Mouse (Mus musculus): Measurements from ENCODE around the gene Ppan.

Gene Ppan

GRCm38 (mm10) chr9:20879097-20879792, 8.7 kb upstream of the Ppan start, which contains the start of gene Angptl6:
Gene Angptl6, minus strand, starts transcription at chr9:20879727.
- DNase-seq = no peak

GRCm38 (mm10) chr9:20886563-20886962, 1.4 kb upstream of the Ppan start:
- DNase-seq = no peak

- no peak for DNase-seq
These were observed 784 bp upstream of the Ppan start for GRCm38 (mm10) chr9:20887191-20887590.

DNA sequence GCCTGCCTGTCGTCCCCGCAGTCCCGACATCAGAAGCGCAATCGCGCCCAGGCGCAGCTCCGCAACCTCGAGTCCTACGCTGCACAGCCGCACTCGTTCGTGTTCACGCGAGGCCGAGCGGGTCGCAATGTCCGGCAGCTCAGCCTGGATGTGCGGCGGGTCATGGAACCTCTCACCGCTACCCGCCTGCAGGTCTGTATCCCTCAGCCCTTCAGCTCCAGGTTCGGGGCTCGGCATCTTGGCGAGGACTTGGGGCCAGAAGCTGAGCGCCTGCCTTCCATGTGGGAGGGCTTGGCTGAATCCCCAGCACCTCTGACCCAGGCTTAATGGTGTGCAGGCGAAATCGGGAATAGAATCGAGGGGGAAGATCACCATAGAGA, 401 bp downstream of the Ppan start:
- DNase-seq = no peak

DNA sequence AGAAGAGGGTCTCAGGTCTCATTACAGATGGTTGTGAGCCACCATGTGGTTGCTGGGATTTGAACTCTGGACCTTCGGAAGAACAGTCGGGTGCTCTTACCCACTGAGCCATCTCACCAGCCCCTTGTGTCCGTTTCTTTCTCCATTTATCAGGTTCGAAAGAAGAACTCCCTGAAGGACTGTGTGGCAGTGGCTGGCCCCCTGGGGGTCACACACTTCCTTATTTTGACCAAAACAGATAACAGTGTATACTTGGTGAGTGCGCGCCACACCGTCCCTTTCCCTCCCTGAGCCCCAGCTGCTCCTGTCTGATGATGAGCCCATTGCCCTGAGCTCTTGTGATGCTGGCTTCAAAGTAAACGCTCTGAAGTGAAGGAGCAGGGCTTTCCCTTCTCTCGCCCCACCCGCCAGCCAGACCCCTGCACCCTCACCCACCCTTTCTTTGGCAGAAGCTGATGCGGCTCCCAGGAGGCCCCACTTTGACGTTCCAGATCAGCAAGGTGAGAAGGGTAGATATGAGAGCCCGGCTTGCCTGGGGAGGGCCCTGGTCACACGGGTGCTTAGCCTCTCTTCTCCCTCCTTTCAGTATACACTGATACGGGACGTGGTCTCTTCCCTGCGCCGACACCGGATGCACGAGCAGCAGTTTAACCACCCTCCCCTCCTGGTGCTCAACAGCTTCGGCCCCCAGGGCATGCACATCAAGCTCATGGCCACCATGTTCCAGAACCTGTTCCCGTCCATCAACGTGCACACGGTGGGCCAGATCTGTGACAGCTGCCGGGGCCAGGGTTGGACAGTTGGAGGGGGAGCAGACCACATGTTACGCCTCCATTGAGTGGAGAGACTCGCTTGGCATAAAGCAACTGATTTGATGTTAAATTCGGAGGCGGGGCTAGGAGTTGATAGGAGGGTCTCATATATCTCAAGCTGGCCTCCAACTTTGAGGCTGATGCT, 1.5 kb downstream of the Ppan start:
- no peak for DNase-seq

- no peak for DNase-seq
These were observed 2.4 kb downstream of the Ppan start for GRCm38 (mm10) chr9:20890411-20890810.

DNA sequence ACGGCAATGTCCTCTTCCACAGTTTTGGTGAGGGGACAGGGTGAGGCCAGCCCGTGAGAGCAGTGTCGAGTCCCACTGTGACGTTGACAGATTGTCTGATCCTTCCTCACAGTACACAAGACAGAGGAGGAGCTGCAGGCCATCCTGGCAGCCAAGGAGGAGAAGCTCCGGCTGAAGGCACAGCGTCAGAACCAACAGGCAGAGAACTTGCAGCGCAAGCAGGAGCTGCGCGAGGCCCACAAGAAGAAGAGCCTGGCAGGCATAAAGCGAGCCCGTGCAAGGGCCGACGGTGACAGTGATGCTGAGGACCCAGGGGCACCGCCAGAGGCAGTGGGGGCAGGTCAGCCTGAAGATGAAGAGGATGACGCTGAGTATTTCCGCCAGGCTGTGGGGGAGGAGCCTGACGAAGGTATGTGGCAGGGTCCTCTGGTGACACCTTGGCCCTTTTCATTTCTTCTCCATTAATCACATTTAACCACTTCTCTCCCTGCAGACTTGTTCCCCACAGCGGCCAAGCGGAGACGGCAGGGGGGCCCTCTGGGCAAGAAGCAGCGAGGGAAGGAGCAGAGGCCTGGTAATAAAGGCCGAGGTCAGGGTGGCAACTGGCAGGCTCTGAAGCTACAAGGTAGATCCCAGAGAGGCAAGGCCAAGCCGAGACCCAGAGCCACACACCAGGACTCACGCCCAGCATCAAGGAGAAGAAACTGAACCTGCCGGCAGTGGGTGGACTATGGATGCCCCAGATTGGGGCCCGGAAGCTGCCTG, 3.5 kb downstream of the Ppan start:
- DNase-seq = no peak

DNA sequence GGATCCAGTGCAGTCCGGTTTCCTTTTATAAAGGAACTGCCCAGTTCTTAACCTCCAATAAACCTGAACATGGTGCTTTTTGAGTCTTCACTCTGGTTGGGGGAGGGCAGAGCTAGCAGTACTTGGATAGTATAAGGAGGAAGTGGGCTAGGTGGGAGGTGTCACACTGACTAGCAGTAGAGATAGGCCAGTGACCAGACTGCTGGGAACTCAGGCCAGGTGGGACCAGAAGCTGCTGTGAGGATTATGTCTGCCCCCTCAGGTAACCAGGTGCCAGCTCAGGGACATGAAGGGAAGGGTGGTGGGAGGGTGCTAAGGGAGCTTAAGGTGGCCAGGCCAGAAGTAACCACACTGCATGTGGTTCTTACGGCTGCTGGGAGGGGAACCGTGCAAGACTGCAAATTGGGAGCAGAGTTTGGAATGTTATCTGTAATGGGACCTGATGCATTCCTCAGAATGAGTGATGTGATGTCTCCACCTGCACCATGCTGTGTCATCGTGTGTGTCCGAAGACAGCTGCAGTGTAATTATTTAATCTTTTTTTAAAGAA, 4.2 kb downstream of the Ppan start:
- no peak for DNase-seq

DNA sequence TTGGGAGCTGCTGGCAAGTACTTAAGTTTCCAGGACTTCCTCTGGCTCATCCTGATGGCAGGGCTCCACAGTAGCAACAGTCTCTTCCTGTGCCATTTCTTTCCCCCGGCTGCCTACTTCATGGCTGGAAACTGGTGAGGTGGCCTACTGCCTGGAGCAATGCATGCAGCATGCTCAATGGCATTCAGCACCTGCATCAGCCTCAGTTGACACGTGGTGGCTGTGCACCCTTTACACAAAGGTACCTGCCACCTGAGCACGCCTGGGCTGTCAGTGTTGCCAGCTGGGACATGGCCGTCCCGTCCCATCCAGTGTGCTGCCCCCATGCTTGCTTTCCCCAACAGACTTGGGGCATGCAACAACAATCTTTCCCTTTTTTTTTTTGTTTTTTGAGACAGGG, 5.1 kb downstream of the Ppan start:
- no peak for DNase-seq

GRCm38 (mm10) chr9:20893590-20894343, 5.8 kb downstream of the Ppan start:
- no peak for DNase-seq

DNA sequence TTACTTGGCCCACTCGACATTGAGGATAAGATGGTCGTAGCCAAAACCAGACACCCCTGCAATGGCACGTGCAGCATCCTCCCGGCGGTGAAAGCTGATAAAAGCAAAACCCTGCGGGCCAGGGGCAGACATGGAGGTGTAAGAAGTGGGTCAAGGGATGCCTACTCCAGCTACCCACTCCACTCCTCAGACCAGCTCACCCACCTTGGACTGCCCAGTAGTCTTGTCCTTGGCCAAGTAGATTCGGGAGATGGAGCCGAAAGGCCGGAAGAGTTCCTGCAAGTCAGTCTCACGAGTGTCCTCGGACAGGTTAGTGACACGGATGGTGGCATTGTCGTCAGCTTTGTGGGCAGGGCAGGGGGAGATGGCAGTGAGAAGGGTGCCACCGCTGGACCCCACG, 6.7 kb downstream of the Ppan start:
- DNase-seq = no peak

GRCm38 (mm10) chr9:20895382-20895781, 7.4 kb downstream of the Ppan start:
- DNase-seq = no peak

GRCm38 (mm10) chr9:20897736-20898510, 9.9 kb downstream of the Ppan start:
- DNase-seq = no peak

DNA sequence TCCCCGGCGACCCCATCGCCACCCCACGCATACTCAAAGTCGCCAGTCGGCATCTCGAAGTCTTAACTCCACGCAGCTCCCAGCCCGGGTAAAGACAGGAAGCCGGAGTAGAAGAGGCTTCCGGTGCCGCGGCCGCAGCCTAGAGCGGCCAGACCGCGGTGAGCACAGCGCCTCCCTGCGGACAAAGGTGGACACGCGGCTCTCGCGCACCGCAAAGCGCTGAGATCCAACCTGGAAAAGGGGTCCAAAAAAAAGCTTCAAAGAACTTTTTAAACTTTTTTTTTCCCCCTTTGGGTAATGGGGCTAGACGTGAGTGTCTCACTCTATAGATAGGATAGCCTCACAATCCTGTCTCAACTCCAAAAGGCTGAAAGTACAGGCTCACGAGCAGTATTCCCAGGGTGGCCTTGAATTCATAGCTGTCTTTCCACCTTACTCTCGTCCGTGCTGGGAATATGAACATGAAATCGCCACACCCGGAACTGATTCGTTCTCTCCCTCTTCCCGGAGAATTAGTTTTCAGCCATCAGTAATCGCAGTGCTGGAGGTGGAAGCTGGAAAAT, 10.6 kb downstream of the Ppan start, which contains the start of gene Eif3g:
Eif3g (minus strand) TSS at position 113 of the 563 bp plus-strand sequence.
- peak; percentile 79 to 82 for DNase-seq

DNA sequence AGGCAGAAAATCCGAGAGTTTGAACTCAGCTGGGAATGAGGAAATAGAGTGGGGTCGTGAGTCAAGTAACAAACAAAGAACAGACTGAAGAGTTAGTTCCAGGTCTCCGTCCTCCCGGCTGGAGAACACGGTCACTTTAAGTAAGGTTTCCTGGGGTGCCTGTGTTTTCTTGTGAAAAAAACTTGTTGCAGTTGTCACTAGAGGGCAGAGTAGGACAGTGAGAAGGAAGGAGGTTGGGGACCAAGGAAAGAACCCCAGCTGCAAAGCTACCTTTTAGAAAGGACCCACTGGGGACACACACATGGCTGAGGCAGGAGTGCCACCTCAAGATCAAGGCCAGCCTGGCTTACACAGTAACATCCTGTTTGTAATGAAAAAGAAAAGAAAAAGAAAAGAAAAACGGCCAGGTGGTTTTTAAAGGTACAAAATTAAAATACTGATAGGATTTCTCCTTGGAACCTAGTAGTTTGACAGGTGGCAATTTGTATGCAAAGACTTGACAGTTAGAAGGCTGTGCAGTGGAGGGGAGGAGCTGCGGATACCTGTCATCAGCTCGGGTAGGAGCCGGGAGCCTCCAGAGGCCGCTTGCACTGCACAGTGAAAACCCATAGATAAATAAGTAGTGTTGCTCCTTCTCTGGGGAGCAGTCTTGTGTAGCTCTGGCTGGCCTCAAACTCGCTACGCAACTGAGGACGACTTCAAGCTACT, 13.6 kb downstream of the Ppan start:
- peak in 1 of 2 experiments; percentile 58 for DNase-seq

DNA sequence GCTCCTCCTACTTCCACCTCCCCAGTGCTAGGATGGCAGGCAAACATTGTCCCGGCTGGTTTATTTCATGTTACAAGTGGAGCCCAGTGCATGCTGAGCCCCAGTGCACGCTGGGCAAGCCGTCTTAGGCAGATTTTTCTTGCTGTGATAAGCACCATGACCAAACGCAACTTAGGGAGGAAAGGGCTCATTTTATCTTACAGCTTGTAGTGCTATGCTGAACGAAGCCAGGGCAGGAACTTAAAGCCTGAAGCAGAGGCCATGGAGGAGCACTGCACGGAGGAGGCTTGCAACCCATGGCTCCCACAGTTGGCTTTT, 14.2 kb downstream of the Ppan start:
- no peak for DNase-seq

DNA sequence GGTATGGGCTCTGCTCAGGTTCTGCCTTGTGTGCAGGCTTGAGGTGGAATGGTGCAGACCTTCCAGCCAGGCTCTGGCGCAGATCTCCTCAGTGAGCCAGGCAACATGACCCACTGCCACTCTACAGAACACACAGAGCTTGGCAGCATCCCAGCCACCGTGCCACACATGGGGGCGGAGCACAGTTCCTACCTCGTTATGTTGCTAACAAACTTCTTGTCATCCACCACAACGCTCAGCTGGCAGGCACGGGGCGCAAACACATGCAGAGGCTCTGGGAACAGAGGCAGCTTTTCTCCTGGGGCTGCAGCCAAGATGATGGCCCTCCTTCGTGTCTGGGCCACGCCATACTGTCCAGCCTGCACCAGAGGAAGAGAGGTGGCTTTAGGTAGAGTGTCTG, 22.0 kb downstream of the Ppan start:
- DNase-seq = peak; percentile 37 to 65

GRCm38 (mm10) chr9:20916160-20916559, 28.2 kb downstream of the Ppan start:
- peak; percentile 46 to 53 for DNase-seq

DNA sequence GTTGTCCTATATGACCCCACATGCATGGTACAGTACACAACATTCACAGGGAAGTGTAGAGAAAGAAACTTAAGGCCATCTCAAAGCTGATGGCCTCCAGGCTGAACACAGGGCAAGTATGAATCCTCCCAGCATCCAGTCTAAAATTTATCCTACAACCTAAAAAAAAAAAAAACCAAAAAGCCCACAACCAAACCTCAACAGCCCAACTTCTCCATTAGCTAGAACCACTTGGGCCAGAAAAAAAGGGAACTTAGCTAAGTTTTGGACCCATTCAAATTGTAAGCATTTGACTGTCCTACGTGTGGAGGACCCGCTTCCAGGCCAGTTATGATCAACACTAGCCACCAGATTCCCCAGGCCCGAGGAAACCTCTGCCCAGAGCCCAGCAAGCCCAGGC, 35.3 kb downstream of the Ppan start:
- DNase-seq = no peak

Measured in lung, adult 18-20 months (tissue).